Comparison of ENCODE assay signal across 16 mouse cellular contexts in the genomic region with DNA sequence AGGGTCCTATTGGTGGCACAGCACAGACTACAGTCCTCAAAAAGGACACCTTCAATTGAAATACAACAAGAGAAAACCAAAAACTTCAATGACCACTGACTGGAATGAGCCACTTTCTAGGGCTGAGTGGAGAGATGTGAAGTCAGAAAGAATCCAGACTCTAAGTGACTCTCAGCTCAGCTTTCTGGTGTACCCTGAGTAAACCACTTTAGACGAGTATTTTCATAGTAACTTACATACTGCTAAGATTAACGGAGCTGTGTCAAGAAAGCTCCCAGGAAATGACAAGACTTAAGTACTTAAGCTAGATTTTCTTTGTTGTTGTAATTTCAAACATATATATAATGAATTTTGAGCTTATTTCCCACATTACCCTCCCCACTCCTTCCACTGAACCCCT.
"Had no signal": no experiment of that assay in that cellular context is flagged by ENCODE, and none has a peak within 500 bp of the region (broad histone marks: within the 10 kb centered on the region; RNA-seq: fewer than 3 reads in every experiment).

No protein-coding gene starts in this region.

- H3K4me1 ChIP-seq: limb, embryonic 12.5 days; limb, embryonic 15.5 days; lung, embryonic 15.5 days had no signal

- DNase-seq: kidney, adult 18-20 months; kidney, adult 9 months; kidney, postnatal 14 days; kidney, postnatal 4 days; left cerebral cortex, postnatal 4 days; lung, postnatal 4 days; midbrain, embryonic 14.5 days; right cerebral cortex, postnatal 14 days; right cerebral cortex, postnatal 4 days; spleen, adult 18-20 months; thymus, adult 18-20 months; thymus, postnatal 36 days had no signal

- H3K9me3 ChIP-seq: limb, embryonic 12.5 days; limb, embryonic 15.5 days; lung, embryonic 15.5 days had no signal

- H3K4me2 ChIP-seq: limb, embryonic 12.5 days; limb, embryonic 15.5 days; lung, embryonic 15.5 days; midbrain, embryonic 11.5 days had no signal

- H3K27me3 ChIP-seq: limb, embryonic 12.5 days; limb, embryonic 15.5 days; lung, embryonic 15.5 days had no signal

- H3K27ac ChIP-seq: limb, embryonic 12.5 days; limb, embryonic 15.5 days; lung, embryonic 15.5 days had no signal

- H3K4me3 ChIP-seq: limb, embryonic 12.5 days; limb, embryonic 15.5 days; lung, embryonic 15.5 days had no signal

- H3K9ac ChIP-seq: limb, embryonic 12.5 days; limb, embryonic 15.5 days; lung, embryonic 15.5 days had no signal
